Mouse (Mus musculus) C2C12 (cell line): ENCODE data around the gene Syne1.

ENCODE experiments used
- CTCF ChIP-seq: IDR thresholded peaks from one replicate; pipeline ENCODE4 v1.5.1; 2011; ENCODE audit not compliant: control insufficient read depth, insufficient read depth, insufficient read length
- MAX ChIP-seq: IDR thresholded peaks from one replicate; pipeline ENCODE4 v1.6.1; 2011; ENCODE audit warnings: mild to moderate bottlenecking, control low read depth

- TF ChIP-seq MAX: no peak
- no peak for TF ChIP-seq CTCF
These were observed 47.4 kb downstream of the Syne1 start for GRCm38 (mm10) chr10:5503909-5504308.
